Mouse (Mus musculus) liver, postnatal 0 days (tissue): ENCODE measurements around the gene Adgrg3.

Experiments
- CTCF ChIP-seq: sonication (generic); IDR thresholded peaks from 2 replicates; pipeline ENCODE4 v1.5.1; 2016; ENCODE audit warnings: antibody characterized with exemption, low read depth
- EP300 ChIP-seq: IDR thresholded peaks from 2 replicates; pipeline ENCODE4 v1.6.1; 2016; ENCODE audit warnings: antibody characterized with exemption, low read depth, mild to moderate bottlenecking

DNA sequence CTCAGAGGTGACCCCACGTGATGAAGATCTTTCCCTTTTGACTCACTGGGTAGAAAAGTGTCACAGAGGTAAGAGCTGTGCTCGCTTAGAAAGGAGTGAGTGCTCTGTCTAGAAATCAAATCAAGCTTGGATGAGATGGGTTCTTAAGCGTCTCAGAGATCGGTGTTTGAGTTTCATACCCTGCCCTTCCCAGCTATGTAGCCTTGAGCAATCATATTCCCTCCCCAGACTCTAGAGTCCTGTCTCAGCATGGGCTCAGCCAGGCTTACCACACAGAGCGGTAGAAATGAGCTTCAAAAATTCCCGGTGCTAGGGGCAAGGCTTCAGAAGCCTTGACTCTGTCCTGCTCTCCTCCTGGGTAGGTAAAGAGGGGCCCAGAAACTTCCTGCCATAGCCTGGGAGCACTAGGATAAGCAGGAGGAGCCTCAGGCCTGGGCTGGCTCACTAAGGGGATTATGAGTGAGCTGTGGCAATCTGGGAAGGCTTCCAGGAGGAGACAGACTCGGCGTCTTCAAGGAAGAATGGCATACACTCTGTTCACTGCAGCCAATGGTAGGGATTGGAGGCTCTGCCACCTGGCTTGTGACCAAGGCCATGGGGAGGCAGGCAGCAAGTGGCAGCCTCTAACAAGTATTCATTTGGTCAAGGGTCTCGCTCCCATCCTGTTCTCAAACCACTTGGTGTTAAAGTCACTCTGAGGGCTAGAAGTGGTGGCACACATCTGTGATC lies 24.3 kb upstream of the Adgrg3 start:
- TF ChIP-seq CTCF = no peak
- no peak for TF ChIP-seq EP300
